Mouse (Mus musculus) monocyte, adult 5-6 weeks (primary cell): ENCODE results near the gene Hoxd3. TPM values are rescaled to one million over a fixed set of nuclear protein-coding genes. Genes with fewer than 3 reads are reported as not detected.

Experiments used
- ATAC-seq: fragments of 153-309, 156-312 bp; replicated peaks from 2 replicates; pipeline ENCODE4 v1.8.0; 2017; ENCODE audit warnings: mild to moderate bottlenecking; ENCODE audit not compliant: low TSS enrichment, insufficient number of reproducible peaks, severe bottlenecking, poor library complexity, low FRiP score
- total RNA-seq: library from RNA; stranded (forward); fragments of 200-1000, 200-491, 200-594 nt; gene quantifications from 3 replicates; pipeline ENCODE4 v1.2.3, GENCODE M21; 2017

Hoxd3 gene
- total RNA-seq, 1 experiment from 2014 or later: not detected

DNA sequence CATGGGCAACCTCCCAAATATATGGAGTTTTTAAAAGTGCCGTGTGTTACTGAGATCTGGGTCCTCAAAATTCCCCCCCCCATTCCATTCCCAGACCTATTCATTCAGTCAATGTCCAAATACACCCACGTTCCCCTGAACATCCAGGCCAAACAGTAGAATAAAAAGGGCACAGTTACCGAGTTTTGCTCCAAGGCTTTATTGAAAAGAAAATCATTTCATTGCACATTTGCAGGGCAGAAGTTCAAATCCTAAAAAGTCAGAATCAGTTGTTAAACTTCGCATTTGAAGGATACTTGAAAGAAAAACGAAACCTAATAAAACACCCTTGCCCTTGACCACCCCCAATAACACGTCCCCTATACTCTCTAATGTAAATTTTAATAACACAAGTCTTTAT, 8.9 kb upstream of the Hoxd3 start:
- no peak for ATAC-seq

DNA sequence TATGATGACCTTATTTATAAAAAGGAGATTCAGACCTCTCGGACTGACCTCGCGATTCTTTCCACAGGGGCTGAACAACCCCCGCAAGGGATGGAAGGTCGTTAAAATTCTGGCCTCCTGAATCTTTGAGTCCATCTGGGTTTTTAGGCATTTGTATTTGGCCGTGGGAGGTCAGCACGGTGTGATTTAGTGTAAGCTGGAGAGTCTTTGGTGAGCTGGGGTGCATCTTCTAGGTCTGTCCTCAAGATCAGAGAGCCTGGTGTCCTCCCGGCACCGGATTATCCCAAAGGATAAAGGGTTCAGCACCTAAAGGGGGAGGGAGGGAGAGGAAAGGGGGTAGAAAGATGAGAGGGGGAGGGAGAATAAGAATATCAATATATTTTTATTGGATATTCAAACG, 8.4 kb upstream of the Hoxd3 start:
- no peak for ATAC-seq

DNA sequence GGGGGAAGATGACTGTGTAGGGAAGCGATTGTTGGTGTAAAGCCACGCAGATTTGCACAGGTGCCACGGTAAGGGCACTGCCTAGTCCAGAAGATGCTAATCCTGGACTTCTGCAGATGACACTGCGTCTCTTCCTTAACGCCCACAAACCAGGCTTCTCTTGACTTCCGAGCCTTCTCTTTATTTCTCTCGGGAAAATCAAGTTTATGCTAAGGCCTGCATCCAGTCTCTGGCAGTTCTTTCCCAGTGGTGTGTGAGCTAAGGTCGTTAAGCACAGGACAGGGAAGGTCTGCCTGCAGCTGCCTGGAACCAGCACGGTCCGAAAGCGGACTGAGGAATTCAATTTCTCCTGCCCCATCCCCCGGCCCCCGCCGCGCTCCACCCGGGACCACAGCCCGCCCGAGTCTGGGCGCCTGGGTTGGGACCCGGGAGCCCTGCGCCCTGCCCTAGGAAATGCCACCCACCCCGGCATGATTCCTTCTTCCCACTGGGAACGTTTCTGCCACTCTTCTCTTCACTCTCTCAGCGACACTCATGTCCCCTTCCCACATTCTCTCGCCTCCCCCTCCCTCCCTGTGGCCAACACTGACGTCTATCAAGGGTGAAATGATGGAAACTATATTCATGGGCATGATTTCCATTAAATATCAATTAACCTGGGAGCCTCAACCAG, 7.9 kb upstream of the Hoxd3 start:
- no peak for ATAC-seq

DNA sequence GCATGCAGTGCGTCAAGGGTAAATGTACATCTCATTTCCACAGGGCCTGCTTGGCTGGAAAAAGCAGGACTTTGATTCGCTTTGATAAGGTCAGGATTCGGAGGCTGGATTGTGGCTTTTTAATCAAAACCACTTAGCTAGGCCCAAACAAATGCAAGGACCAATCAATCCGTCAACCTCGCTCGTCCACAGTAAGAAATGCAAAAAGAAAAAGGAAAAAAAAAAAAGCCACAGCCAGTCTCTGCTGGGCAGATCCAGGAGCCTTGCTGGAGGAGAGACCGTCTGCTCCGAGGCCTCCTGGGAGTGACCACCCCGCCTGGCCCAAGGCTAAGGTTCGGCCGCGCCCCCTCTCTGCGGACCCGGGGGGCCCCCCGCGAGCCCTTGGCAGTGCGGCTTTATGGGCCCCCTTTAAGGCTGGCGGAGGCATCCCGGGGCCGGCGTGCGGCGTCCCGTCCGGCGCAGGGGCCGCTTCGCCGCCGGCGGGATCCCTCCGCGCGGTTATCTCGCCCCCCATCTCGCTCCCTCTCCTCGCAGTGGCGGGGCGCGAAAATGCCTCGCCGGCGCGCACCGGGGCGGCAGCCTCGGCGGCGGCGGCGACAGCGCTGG, 7.2 kb upstream of the Hoxd3 start, which contains the start of gene Hoxd8:
TSS of gene Hoxd8 (plus strand) at position 223 of the 606 bp plus-strand sequence.
- ATAC-seq: no peak

DNA sequence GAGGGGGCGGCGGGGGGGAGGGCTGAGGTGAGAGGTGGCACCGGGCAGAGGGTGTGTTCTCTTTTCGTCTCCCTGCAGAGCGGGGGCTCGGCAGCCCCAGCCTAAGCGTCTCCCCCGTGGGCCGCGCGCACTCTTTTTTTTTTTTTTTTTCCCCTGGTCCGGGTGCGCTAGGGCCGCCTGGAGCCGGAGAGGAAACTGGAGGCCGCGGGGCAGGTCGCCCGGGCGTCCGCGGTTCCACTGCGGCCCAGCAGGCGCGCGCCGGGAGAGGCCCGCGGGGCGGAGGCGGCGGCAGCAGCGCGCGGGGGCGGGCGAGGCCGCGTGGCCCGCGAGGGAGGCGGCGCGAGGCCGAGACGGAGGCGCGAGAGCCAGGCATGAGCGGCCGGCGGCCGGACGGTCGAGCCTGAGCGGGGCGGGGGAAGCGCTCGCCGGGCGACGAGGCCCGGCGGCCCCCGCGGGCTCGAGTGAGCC, 6.7 kb upstream of the Hoxd3 start:
- ATAC-seq: no peak

DNA sequence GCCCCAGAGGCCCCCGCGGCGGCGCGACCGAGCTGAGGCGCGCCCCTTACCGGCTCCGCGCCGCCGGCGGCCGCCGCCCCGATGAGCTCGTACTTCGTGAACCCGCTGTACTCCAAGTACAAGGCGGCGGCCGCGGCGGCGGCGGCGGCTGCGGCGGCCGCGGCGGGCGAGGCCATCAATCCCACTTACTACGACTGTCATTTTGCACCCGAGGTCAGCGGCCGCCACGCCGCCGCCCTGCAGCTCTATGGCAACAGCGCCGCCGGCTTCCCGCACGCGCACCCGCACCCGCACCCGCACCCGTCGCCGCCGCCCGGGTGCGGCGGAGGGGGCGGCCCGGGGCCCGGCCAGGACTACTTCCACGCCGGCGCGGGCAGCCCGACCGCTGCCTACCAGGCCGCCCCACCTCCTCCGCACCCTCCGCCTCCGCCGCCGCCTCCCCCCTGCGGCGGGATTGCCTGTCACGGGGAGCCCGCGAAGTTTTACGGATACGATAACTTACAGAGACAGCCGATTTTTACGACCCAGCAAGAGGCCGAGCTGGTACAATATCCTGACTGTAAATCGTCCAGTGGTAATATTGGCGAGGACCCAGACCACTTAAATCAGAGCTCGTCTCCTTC, 6.1 kb upstream of the Hoxd3 start:
- ATAC-seq: no peak

DNA sequence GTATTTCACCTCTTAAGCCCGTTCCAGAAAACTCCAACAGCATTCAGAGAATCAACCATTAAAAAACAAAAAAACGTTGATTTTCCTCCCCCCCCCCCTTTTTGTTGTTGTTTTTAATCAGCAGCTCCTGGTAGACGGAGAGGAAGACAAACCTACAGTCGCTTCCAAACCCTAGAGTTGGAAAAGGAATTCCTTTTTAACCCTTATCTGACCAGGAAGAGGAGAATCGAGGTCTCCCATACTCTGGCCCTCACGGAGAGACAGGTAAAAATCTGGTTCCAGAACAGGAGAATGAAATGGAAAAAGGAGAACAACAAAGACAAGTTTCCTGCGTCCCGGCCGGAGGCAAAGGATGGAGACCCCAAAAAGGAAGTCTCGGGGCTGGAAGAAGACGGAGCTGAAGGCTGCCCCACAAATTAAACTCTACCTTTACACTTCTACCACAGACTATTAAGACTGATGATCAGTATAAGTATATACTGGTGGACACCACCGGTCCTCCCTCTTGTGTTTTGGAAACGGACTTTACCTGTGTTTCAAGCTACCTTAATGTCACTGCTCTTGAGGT, 5.2 kb upstream of the Hoxd3 start:
- ATAC-seq: no peak

DNA sequence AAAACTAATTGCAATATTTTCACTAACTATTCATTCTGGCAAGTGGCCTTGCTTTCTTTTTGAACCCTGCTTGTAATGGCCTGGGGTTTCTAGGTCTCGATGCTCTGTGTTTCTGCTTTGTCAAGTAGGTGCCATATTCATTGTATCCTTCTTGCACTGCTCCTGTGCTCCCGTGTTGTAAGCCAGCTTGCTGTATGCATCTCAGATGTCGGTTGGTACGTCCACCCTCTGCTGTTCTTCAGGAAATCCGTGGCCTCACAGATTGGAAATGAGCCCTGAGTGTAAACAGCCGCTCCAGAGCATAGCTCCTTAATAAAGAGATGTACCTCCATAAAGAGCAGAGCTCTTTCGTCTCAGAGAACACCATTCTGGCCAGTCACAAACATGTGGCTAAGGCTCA, 4.1 kb upstream of the Hoxd3 start:
- no peak for ATAC-seq

DNA sequence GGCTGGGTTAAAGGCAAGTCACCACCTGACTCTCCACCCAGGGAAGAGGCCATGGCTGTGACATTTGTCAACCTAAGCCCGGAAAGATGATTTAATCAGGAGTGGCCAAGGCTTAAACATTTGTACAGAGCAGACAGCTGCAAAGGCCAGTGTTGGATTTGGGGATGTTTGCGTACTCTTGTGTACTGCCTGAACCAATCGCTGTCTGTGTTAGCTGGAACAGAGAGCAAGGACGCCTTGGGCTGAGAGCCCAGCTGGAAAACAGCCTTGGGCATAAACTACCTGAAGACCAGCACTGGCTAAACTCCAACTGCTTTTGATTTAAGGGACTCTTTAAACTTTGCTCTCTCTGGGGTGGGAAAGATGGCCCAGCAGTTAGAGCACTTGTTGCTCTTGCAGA, 3.1 kb upstream of the Hoxd3 start:
- no peak for ATAC-seq

DNA sequence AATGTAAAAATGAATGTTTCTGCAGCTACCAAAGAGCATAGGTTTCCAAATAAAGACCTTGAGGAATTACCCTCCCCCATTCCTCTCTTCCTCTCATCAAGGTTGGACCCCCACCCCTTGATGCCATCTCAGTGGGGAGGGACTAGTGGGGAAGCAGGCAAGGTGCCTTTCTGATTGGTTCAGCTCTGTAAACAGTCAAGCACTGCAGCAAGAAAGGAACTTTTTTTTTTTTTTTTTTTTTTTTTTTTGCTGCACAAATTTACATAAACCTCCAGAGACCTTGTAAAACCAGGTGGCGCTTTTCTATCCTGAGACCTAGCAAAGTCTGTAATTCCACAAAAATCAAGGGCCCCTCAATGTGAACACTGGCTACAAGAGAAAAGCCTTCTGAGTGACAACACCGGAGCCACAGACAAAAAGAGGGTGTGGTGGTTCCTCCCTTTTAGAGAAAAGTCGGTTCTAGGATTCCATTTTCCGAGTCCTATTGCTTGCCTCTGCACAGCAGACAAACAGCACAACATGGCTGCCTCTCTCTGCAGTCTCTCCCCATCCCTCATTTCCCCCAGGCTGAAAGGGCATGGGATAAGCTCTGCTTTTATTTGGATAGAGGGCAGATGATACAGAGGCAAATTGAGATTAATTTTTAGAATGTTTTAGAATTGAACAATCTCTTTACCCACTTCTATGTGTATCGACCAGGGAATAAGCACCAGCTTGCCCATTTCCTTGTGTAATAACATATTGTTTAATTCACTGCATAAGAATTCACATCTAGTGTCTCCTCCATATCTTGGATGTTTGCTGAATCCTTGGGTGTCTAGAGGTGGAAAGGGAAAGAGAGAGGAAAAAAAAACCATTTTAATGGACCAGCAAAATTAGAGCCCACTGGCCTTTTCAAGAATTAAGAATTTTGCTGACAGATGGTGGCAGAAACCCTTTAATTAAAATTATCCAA, 2.0 kb upstream of the Hoxd3 start:
- no peak for ATAC-seq

DNA sequence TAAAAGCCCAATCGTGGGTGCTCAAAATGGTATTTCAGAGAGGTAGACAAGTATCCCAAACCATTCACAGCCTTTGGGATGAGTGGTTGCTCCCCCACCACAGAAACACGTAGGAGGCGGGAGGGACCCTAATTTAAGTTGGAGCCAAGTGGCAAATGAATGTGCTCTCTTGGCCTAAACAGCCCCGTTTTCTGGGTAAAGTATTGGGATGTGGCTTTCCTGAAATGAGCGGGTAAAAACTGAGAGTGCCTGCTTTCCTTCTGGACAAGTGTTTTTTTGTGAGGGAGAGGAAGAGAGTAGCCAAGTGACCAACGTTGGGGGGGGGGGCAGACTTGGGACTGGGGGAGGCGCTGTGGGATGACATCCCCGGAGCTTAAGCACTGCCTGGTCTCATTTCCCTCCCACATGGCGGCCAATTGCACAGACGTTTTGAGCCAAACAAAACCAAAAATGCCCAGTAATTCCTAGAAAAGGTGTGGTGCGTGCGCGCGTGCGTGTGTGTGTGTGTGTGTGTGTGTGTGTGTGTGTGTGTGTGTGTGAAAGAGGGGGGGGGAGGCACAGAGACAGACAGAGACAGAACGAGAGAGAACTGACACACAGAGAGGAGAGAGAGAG, 691 bp upstream of the Hoxd3 start:
- no peak for ATAC-seq

DNA sequence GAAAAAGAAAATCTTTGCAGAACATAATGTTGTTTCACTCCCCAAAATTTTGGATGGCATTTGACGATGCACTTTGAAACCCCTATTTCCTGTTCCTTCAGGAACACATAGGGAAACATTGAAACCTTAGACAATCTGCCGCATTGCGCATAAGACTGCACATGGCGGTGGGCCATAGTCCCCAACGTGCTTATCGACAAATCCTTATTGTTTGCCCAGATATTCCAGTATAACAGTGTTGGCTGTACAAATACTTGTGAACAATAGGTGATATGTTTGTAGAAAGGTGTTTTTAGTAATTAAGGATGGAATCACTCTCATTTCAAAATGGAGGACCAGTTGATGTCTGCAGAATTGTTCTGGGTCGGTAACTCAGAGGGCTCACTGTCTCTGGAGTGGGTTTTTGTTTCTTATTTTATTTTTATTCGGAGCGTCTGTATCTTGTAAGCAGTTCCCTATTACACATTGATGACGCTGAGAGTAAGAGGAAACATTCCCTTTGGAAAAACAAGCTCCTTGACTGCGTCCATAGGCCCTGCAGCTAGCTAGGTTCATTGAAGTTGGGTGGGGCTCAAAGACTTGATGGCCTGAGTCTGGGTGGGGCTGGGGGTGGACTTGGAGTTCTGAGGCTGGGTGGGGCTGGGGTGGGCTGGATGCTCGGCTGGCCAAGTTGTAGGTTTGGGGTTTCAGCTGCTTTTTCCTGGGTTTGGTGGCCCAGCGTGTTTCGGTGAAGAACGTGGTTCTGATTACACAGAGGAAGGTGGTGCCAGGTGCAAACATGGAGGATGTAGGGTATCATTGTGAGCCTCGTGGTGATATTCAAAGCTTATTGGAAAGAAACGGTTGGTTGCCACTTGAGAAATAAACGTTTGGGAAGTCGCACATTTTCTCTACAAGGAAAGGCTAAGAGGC, 1.8 kb downstream of the Hoxd3 start:
- no peak for ATAC-seq

DNA sequence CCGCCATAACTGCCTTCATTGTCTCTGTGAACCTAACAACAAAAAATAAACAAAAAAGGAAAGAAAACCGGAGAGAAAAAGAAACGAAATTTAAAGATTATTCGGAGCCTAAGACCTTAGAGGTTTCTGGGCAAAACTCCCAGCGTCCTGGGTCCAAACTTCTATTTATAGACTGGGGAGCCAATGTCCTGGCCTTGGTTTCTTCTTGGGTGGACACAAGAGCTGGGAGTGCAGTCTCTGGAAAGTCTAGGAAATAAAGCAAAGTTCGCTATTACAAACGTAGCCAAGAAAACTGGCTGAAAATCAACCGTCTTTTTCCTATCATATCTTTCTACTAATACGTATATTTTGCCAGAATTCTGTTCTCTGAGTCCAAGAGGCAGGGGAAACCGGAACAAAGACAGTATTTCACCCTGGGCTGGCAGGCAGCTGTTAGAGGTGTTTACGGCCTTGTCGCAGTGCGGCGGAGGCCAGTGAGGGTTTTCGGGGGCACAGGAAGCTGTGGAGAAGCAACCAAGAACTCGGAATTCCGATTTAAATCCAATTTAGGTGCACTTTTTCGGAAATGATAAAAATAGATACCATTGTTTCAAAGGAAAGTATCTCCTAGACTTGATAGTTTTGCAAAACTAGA, 2.5 kb downstream of the Hoxd3 start:
- no peak for ATAC-seq

DNA sequence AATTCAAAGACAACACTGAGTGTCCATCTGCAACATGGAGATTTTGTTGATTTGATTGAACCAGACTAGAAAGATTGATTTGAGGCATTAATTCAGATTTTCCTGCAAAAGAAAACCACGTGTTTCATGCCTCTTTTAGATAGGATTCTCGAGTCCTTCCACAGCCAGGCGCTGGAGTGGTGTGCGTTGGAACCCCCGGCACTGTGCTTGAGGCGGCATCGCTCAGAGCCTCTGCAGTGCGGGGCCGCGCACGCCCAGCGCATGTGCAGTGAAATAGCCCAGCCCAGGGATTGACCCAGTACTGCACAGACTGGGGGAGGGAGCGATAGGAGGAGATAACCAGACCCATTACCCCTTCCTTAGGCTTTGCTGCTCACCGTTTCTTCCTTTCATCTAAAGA, 3.2 kb downstream of the Hoxd3 start:
- no peak for ATAC-seq

DNA sequence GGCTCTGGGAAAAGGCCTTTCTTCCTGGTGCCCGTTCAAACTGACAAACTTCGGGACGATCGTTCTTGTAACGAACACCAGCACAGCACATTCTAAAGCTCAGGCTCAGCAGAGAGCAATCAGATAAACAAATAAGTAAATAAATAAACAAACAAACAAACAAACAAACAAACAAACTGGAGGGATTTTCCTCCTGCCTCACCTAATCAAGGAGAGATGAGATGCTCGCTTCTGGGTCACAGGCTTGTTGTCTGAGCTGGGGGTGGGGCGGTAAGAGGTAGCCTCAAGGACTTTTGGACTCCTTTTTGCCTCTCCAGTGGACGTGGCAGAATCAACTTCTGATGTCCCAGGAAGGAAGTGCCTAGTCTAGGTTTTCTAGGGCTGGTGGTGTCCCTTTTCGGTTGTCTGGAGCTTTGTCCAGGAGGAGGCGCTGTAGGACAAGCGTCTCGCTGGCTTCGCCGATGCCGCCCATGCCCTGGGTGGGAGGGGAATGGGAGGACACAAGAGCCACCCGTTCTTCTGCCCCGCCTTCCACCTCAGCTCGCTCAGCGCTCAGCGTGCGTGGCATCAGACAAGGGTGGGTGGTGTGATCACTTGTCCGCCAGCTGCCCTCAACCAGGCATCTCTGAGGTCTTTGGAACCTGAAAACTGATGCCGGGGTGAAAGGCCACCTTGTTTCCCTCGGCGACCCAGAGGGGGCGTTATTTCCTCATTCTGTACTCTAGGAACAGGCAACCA, 3.9 kb downstream of the Hoxd3 start:
- no peak for ATAC-seq

DNA sequence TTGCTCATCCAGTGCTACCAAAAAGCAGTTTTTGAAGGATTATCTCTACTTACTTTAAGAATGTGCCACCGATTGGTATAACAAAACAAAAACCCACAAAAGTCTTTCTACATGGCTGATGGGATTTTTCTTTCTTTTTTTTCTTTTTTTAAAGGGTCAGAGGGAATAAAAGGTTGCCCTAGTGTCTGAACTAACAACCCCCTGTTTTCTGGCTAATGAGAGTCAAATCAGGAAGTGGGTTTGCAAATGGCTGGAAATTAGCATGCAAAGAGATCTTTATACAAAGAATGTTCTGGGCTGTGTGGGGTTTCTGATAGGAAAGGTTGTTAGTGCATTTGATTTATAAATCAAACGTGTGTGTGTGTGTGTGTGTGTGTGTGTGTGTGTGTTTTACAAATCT, 8.7 kb downstream of the Hoxd3 start:
- ATAC-seq: no peak
